ENCODE assay signal across 16 mouse cellular contexts in genomic region chr10:99584855-99585254, GRCm38 (mm10).
"Had no signal": no experiment of that assay in that cellular context is flagged by ENCODE, and none has a peak within 500 bp of the region (broad histone marks: within the 10 kb centered on the region; RNA-seq: fewer than 3 reads in every experiment).

No protein-coding gene starts in this region.

- ATAC-seq: liver, embryonic 12.5 days had no signal

- H3K27me3 ChIP-seq: limb, embryonic 13.5 days; liver, embryonic 12.5 days; liver, embryonic 15.5 days; lung, embryonic 15.5 days; neural tube, embryonic 13.5 days had no signal

- H3K36me3 ChIP-seq: limb, embryonic 10.5 days; limb, embryonic 13.5 days; liver, embryonic 12.5 days; liver, embryonic 15.5 days; lung, embryonic 15.5 days; neural tube, embryonic 13.5 days had no signal

- H3K4me3 ChIP-seq: limb, embryonic 10.5 days; limb, embryonic 13.5 days; liver, embryonic 12.5 days; liver, embryonic 15.5 days; lung, embryonic 15.5 days; neural tube, embryonic 13.5 days had no signal

- DNase-seq: kidney, adult 18-20 months; kidney, adult 9 months; kidney, postnatal 14 days; kidney, postnatal 4 days; layer of hippocampus, adult 9-11 months; liver; lung, adult 18-20 months; lung, postnatal 14 days; midbrain, embryonic 14.5 days; thymus, adult 18-20 months had no signal
